In the genomic region with DNA sequence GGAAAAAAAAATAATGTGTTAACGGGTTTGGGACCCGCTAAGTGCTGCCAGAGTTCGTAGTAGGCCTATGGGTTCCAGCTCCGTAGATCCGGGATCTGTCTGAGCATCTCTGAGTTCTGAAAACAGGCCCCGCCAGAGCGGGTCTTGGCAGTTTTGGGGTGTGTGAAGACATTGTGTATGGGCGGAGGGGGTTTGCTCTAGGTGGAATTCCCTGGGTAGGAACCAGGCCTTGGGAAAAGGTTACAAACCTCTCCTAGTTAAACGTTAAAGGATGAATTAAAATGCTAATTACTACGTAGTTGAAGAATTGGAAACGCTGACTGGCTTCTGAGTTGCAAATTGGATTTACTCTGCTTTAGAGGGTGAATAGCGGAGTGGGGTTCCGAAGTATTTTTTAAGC, we compare ENCODE assay signal across 8 mouse cellular contexts. TPM values are rescaled to one million over a fixed set of nuclear protein-coding genes. Genes with fewer than 3 reads are reported as not detected.
DNase-seq lines count a peak whose midpoint lies in the region; ATAC-seq and TF ChIP-seq lines count a peak whose summit lies in the region.
"Had no signal": no experiment of that assay in that cellular context is flagged by ENCODE, and none has a peak within 500 bp of the region (broad histone marks: within the 10 kb centered on the region; RNA-seq: fewer than 3 reads in every experiment).

No protein-coding gene starts in this region.

- H3K4me3 ChIP-seq in lung, embryonic 15.5 days, result peak overlapping the region; percentile 62
- H3K4me3 ChIP-seq in embryonic fibroblast, embryonic 13.5 days (ENCODE audit: insufficient read depth, low read length), result peak overlapping the region; percentile 65
- peak overlapping the region; percentile 63 for H3K4me3 ChIP-seq in limb, embryonic 13.5 days

- no peak for TF ChIP-seq POLR2A in embryonic fibroblast, embryonic 13.5 days (IDR thresholded peaks at IDR 0.05; ENCODE audit: low read depth, low read length)

- H3K36me3 ChIP-seq in lung, embryonic 15.5 days, result no peaks in the 10 kb centered on the region
- H3K36me3 ChIP-seq in limb, embryonic 13.5 days, result no peaks in the 10 kb centered on the region

- TF ChIP-seq CTCF in embryonic fibroblast, embryonic 13.5 days (IDR thresholded peaks at IDR 0.05; ENCODE audit: borderline replicate concordance, insufficient read depth, low read length), result no peak

- ATAC-seq in lung, embryonic 15.5 days (ENCODE audit: borderline replicate concordance, extremely low read depth, low FRiP score, low TSS enrichment), result no peak
- no peak for ATAC-seq in limb, embryonic 13.5 days (ENCODE audit: low FRiP score, low read depth)

- peak overlapping the region; percentile 91; the same call in 1 of the 2 replicates for H3K4me2 ChIP-seq in lung, embryonic 15.5 days
- peak overlapping the region; percentile 88 for H3K4me2 ChIP-seq in limb, embryonic 13.5 days (replicated peaks)

- H3K9ac ChIP-seq in lung, embryonic 15.5 days, result peak overlapping the region; percentile 83
- H3K9ac ChIP-seq in limb, embryonic 13.5 days, result peak overlapping the region; percentile 48

- WGBS in lung, embryonic 15.5 days, result 3% methylated on average over 13 of the region's 13 CpGs
- WGBS in limb, embryonic 13.5 days, result 1% methylated on average over 13 of the region's 13 CpGs

- H3K27ac ChIP-seq in lung, embryonic 15.5 days, result no peak overlapping the region
- H3K27ac ChIP-seq in embryonic fibroblast, embryonic 13.5 days (ENCODE audit: insufficient read depth, low read length), result peak overlapping the region; percentile 31; the same call in 1 of the 2 replicates
- H3K27ac ChIP-seq in limb, embryonic 13.5 days, result no peak overlapping the region

- peaks cover 11% of the 10 kb centered on the region for H3K4me1 ChIP-seq in lung, embryonic 15.5 days
- H3K4me1 ChIP-seq in embryonic fibroblast, embryonic 13.5 days (ENCODE audit: control insufficient read depth, insufficient read depth, low read length), result peaks cover 3% of the 10 kb centered on the region; the same call in 1 of the 2 replicates
- H3K4me1 ChIP-seq in limb, embryonic 13.5 days, result peaks cover 40% of the 10 kb centered on the region

- no peaks in the 10 kb centered on the region for H3K9me3 ChIP-seq in lung, embryonic 15.5 days
- no peaks in the 10 kb centered on the region for H3K9me3 ChIP-seq in limb, embryonic 13.5 days

- DNase-seq in lung, postnatal 4 days, result no peak
- no peak for DNase-seq in thymus, postnatal 4 days
- DNase-seq in cerebellum, adult 8-10 months, result no peak
- no peak for DNase-seq in layer of hippocampus, postnatal 25 days (ENCODE audit: extremely low spot score in 1 of 2, low spot score in 1 of 2)

- H3K27me3 ChIP-seq in lung, embryonic 15.5 days, result peaks cover 96% of the 10 kb centered on the region
- peaks cover 98% of the 10 kb centered on the region for H3K27me3 ChIP-seq in limb, embryonic 13.5 days

RNA-seq across cellular contexts. Expression of a gene that starts 1.2 kb away (rescaled TPM):
- polyA plus RNA-seq in lung, embryonic 15.5 days (2015; fragmentation: Nextera tagmentation; extraction: Ambion mirVana), result 31.7 and 33.5 TPM in 2 replicates
- 47.3 and 50.8 TPM in 2 replicates for polyA plus RNA-seq in embryonic fibroblast, embryonic 13.5 days (2011; ENCODE audit: insufficient read length, low read depth, missing spikeins)
- polyA plus RNA-seq in limb, embryonic 13.5 days (2015; fragmentation: Nextera tagmentation; extraction: Ambion mirVana), result 14.1 and 14.4 TPM in 2 replicates
- total RNA-seq in layer of hippocampus, postnatal 25 days (2021), result not detected
- total RNA-seq: monocyte, adult 5-6 weeks had no signal
